Mouse (Mus musculus) lung, postnatal 0 days (tissue): Measurements from ENCODE around the gene Sdhaf2.

Source experiments
- CTCF ChIP-seq: IDR thresholded peaks from 2 replicates; pipeline ENCODE4 v1.5.1; 2016; ENCODE audit warnings: antibody characterized with exemption, mild to moderate bottlenecking
- EP300 ChIP-seq: IDR thresholded peaks from 2 replicates; pipeline ENCODE4 v1.6.1; 2016; ENCODE audit warnings: antibody characterized with exemption, mild to moderate bottlenecking, control low read depth

- TF ChIP-seq CTCF = no peak
- TF ChIP-seq EP300 = no peak
Measured at GRCm38 (mm10) chr19:10457484-10457800, 68.5 kb downstream of the Sdhaf2 start.
